13 mouse cellular contexts compared by ENCODE assay signal in genomic region chr8:84069750-84070149, GRCm38 (mm10). TPM values are rescaled to one million over a fixed set of nuclear protein-coding genes. Genes with fewer than 3 reads are reported as not detected.
A peak's percentile ranks its signal among the peaks of the same experiment; 100 is the strongest.
DNase-seq lines count a peak whose midpoint lies in the region; ATAC-seq and TF ChIP-seq lines count a peak whose summit lies in the region.
"Had no signal": no experiment of that assay in that cellular context is flagged by ENCODE, and none has a peak within 500 bp of the region (broad histone marks: within the 10 kb centered on the region; RNA-seq: fewer than 3 reads in every experiment).

No protein-coding gene starts in this region.

- no peaks in the 10 kb centered on the region for H3K9me3 ChIP-seq in heart, embryonic 10.5 days
- no peaks in the 10 kb centered on the region for H3K9me3 ChIP-seq in limb, embryonic 11.5 days (ENCODE audit: control insufficient read depth, low read length)
- H3K9me3 ChIP-seq in limb, embryonic 10.5 days (replicated peaks) = no peaks in the 10 kb centered on the region
- no peaks in the 10 kb centered on the region for H3K9me3 ChIP-seq in hindbrain, postnatal 0 days (ENCODE audit: low read length)

- H3K4me2 ChIP-seq in limb, embryonic 11.5 days (ENCODE audit: low read depth, severe bottlenecking) = 0 out of 2 replicates have a peak overlapping the region, but pooled peaks have one; percentile 10
- no peak overlapping the region for H3K4me2 ChIP-seq in hindbrain, postnatal 0 days (ENCODE audit: low read depth, low read length)

- H3K27ac ChIP-seq in heart, embryonic 10.5 days = peak overlapping the region; percentile 48; the same call in 1 of the 2 replicates
- no peak overlapping the region for H3K27ac ChIP-seq in limb, embryonic 11.5 days (replicated peaks; ENCODE audit: low read depth, low read length)
- no peak overlapping the region for H3K27ac ChIP-seq in limb, embryonic 10.5 days
- 0 out of 2 replicates have a peak overlapping the region, but pooled peaks have one; percentile 3 for H3K27ac ChIP-seq in bone marrow macrophage, adult 2 months (ENCODE audit: insufficient read depth, low read depth, low read length)
- H3K27ac ChIP-seq in hindbrain, postnatal 0 days = peak overlapping the region; percentile 65

- TF ChIP-seq POLR2A in bone marrow macrophage, adult 2 months (IDR thresholded peaks at IDR 0.05; ENCODE audit: borderline replicate concordance, low read depth, low read length) = no peak

- no peak for ATAC-seq in limb, embryonic 11.5 days (ENCODE audit: insufficient number of reproducible peaks, low FRiP score, low TSS enrichment, low read depth)
- no peak for ATAC-seq in hindbrain, postnatal 0 days
- ATAC-seq: Patski had no signal

- TF ChIP-seq CTCF in bone marrow macrophage, adult 2 months (IDR thresholded peaks at IDR 0.05; ENCODE audit: low read depth, low read length) = no peak
- no peak for TF ChIP-seq CTCF in hindbrain, postnatal 0 days (IDR thresholded peaks at IDR 0.05; ENCODE audit: low read depth)

- H3K36me3 ChIP-seq in heart, embryonic 10.5 days = peaks cover 11% of the 10 kb centered on the region
- peaks cover 3% of the 10 kb centered on the region; the same call in 1 of the 2 replicates for H3K36me3 ChIP-seq in limb, embryonic 11.5 days (ENCODE audit: control insufficient read depth, insufficient read depth, low read length)
- H3K36me3 ChIP-seq in limb, embryonic 10.5 days = peaks cover 11% of the 10 kb centered on the region
- H3K36me3 ChIP-seq in hindbrain, postnatal 0 days (ENCODE audit: insufficient read depth, low read length) = 0 out of 2 replicates have a peak, but pooled peaks cover 7% of the 10 kb centered on the region

- WGBS in heart, embryonic 10.5 days = 81% methylated on average over 2 of the region's 2 CpGs
- WGBS in limb, embryonic 11.5 days = 89% methylated on average over 2 of the region's 2 CpGs
- WGBS in limb, embryonic 10.5 days = 85% methylated on average over 2 of the region's 2 CpGs
- WGBS in hindbrain, postnatal 0 days = 43% methylated on average over 2 of the region's 2 CpGs

- no peak overlapping the region for H3K4me3 ChIP-seq in heart, embryonic 10.5 days
- no peak overlapping the region for H3K4me3 ChIP-seq in limb, embryonic 11.5 days (ENCODE audit: low read depth, low read length)
- H3K4me3 ChIP-seq in limb, embryonic 10.5 days = no peak overlapping the region
- no peak overlapping the region for H3K4me3 ChIP-seq in bone marrow macrophage, adult 2 months (ENCODE audit: insufficient read depth, low read length)
- no peak overlapping the region for H3K4me3 ChIP-seq in hindbrain, postnatal 0 days (ENCODE audit: low read length)

- H3K4me1 ChIP-seq in heart, embryonic 10.5 days = peaks cover 56% of the 10 kb centered on the region
- peaks cover 6% of the 10 kb centered on the region for H3K4me1 ChIP-seq in limb, embryonic 11.5 days (ENCODE audit: control insufficient read depth, insufficient read depth, low read length)
- peaks cover 56% of the 10 kb centered on the region for H3K4me1 ChIP-seq in limb, embryonic 10.5 days
- H3K4me1 ChIP-seq in bone marrow macrophage, adult 2 months (ENCODE audit: control insufficient read depth, insufficient read depth, low read length) = peaks cover 57% of the 10 kb centered on the region
- peaks cover 33% of the 10 kb centered on the region for H3K4me1 ChIP-seq in hindbrain, postnatal 0 days (ENCODE audit: insufficient read depth, low read length)

- H3K27me3 ChIP-seq in heart, embryonic 10.5 days (ENCODE audit: insufficient read depth, poor library complexity, severe bottlenecking) = no peaks in the 10 kb centered on the region
- no peaks in the 10 kb centered on the region for H3K27me3 ChIP-seq in limb, embryonic 11.5 days (ENCODE audit: control insufficient read depth, insufficient read depth, low read length)
- no peaks in the 10 kb centered on the region for H3K27me3 ChIP-seq in limb, embryonic 10.5 days (ENCODE audit: low read depth, poor library complexity, severe bottlenecking)
- H3K27me3 ChIP-seq in hindbrain, postnatal 0 days (ENCODE audit: insufficient read depth, low read length) = no peaks in the 10 kb centered on the region
- H3K27me3 ChIP-seq: Patski had no signal

- no peak overlapping the region for H3K9ac ChIP-seq in limb, embryonic 11.5 days (ENCODE audit: low read length)
- H3K9ac ChIP-seq in hindbrain, postnatal 0 days (replicated peaks; ENCODE audit: low read length) = no peak overlapping the region

- DNase-seq in heart, embryonic 10.5 days (ENCODE audit: low spot score) = no peak
- DNase-seq in heart, postnatal 4 days = no peak
- DNase-seq in limb, embryonic 11.5 days (ENCODE audit: low spot score) = no peak
- DNase-seq in limb, embryonic 10.5 days (ENCODE audit: low spot score) = no peak
- DNase-seq in hindbrain, postnatal 0 days (ENCODE audit: low spot score) = peak; percentile 43
- DNase-seq in spleen, postnatal 14 days (ENCODE audit: low spot score in 2 of 2) = no peak
- DNase-seq: adrenal gland, adult 8-10 months; liver; right cerebral cortex, postnatal 4 days had no signal

RNA-seq across cellular contexts. Expression of gene Rfx1, which starts 3.1 kb away (rescaled TPM):
- polyA plus RNA-seq in heart, embryonic 10.5 days (2016; fragmentation: Nextera tagmentation; extraction: Ambion mirVana) = 6.5 and 7.3 TPM in 2 replicates
- 10 to 100 TPM; 12.5 to 13.5 TPM for total RNA-seq in heart, postnatal 4 days (2021)
- 11.9 and 12.9 TPM in 2 replicates for polyA plus RNA-seq in limb, embryonic 11.5 days (2014; fragmentation: Nextera tagmentation; extraction: Ambion mirVana)
- polyA plus RNA-seq in limb, embryonic 10.5 days (2016; fragmentation: Nextera tagmentation; extraction: Ambion mirVana) = 9.5 and 11.3 TPM in 2 replicates
- 17.2 TPM in 2 replicates for polyA plus RNA-seq in bone marrow macrophage, adult 2 months (2012; ENCODE audit: insufficient read depth, insufficient read length, missing spikeins)
- total RNA-seq in hindbrain, postnatal 0 days (2014; rRNA removed) = 29.0 and 30.0 TPM in 2 replicates
- 6.0 and 6.2 TPM in 2 replicates for polyA plus RNA-seq in hindbrain, postnatal 0 days (2015; fragmentation: Nextera tagmentation; extraction: Ambion mirVana)

RNA-seq across cellular contexts. Expression of gene Gm10643, which starts 4.8 kb away (rescaled TPM):
- 1.0 and 1.4 TPM in 2 replicates for polyA plus RNA-seq in heart, embryonic 10.5 days (2016; fragmentation: Nextera tagmentation; extraction: Ambion mirVana)
- 1 to 10 TPM; 3.7 to 4.5 TPM for total RNA-seq in heart, postnatal 4 days (2021)
- 1.2 and 1.3 TPM in 2 replicates for polyA plus RNA-seq in limb, embryonic 11.5 days (2014; fragmentation: Nextera tagmentation; extraction: Ambion mirVana)
- 0.88 and 1.0 TPM in 2 replicates for polyA plus RNA-seq in limb, embryonic 10.5 days (2016; fragmentation: Nextera tagmentation; extraction: Ambion mirVana)
- polyA plus RNA-seq in bone marrow macrophage, adult 2 months (2012; ENCODE audit: insufficient read depth, insufficient read length, missing spikeins) = 0.58 and 1.0 TPM in 2 replicates
- total RNA-seq in hindbrain, postnatal 0 days (2014; rRNA removed) = 0.25 and 3.0 TPM in 2 replicates
- polyA plus RNA-seq in hindbrain, postnatal 0 days (2015; fragmentation: Nextera tagmentation; extraction: Ambion mirVana) = 1.6 and 2.4 TPM in 2 replicates

RNA-seq across cellular contexts. Expression of gene Rln3, which starts 24.9 kb away (rescaled TPM):
- 0.67 TPM in 1 of 2 replicates, not detected in the other for polyA plus RNA-seq in heart, embryonic 10.5 days (2016; fragmentation: Nextera tagmentation; extraction: Ambion mirVana)
- total RNA-seq in heart, postnatal 4 days (2021) = not detected
- polyA plus RNA-seq in limb, embryonic 11.5 days (2014; fragmentation: Nextera tagmentation; extraction: Ambion mirVana) = not detected in 2 replicates
- polyA plus RNA-seq in limb, embryonic 10.5 days (2016; fragmentation: Nextera tagmentation; extraction: Ambion mirVana) = not detected in 2 replicates
- not detected in 2 replicates for polyA plus RNA-seq in bone marrow macrophage, adult 2 months (2012; ENCODE audit: insufficient read depth, insufficient read length, missing spikeins)
- total RNA-seq in hindbrain, postnatal 0 days (2014; rRNA removed) = 9.0 and 18.8 TPM in 2 replicates
- 6.1 and 6.6 TPM in 2 replicates for polyA plus RNA-seq in hindbrain, postnatal 0 days (2015; fragmentation: Nextera tagmentation; extraction: Ambion mirVana)
- total RNA-seq: adrenal gland, adult 8-10 months; layer of hippocampus, postnatal 25 days had no signal
- polyA plus RNA-seq: gonadal fat pad, adult 2 months; Patski had no signal

RNA-seq across cellular contexts. Expression of gene Il27ra, which starts 27.4 kb away (rescaled TPM):
- 1.4 and 2.6 TPM in 2 replicates for polyA plus RNA-seq in heart, embryonic 10.5 days (2016; fragmentation: Nextera tagmentation; extraction: Ambion mirVana)
- 1 to 10 TPM; 4.0 to 4.2 TPM for total RNA-seq in heart, postnatal 4 days (2021)
- polyA plus RNA-seq in limb, embryonic 11.5 days (2014; fragmentation: Nextera tagmentation; extraction: Ambion mirVana) = 0.20 and 0.27 TPM in 2 replicates
- polyA plus RNA-seq in limb, embryonic 10.5 days (2016; fragmentation: Nextera tagmentation; extraction: Ambion mirVana) = 0.40 and 0.58 TPM in 2 replicates
- 0.68 and 1.7 TPM in 2 replicates for polyA plus RNA-seq in bone marrow macrophage, adult 2 months (2012; ENCODE audit: insufficient read depth, insufficient read length, missing spikeins)
- 0.29 and 0.47 TPM in 2 replicates for total RNA-seq in hindbrain, postnatal 0 days (2014; rRNA removed)
- polyA plus RNA-seq in hindbrain, postnatal 0 days (2015; fragmentation: Nextera tagmentation; extraction: Ambion mirVana) = 0.29 and 0.62 TPM in 2 replicates

RNA-seq across cellular contexts. Expression of gene Dcaf15, which starts 34.8 kb away (rescaled TPM):
- 10.4 and 14.2 TPM in 2 replicates for polyA plus RNA-seq in heart, embryonic 10.5 days (2016; fragmentation: Nextera tagmentation; extraction: Ambion mirVana)
- 10 to 100 TPM; 19.7 to 20.5 TPM for total RNA-seq in heart, postnatal 4 days (2021)
- 13.4 and 15.2 TPM in 2 replicates for polyA plus RNA-seq in limb, embryonic 11.5 days (2014; fragmentation: Nextera tagmentation; extraction: Ambion mirVana)
- polyA plus RNA-seq in limb, embryonic 10.5 days (2016; fragmentation: Nextera tagmentation; extraction: Ambion mirVana) = 20.2 and 20.8 TPM in 2 replicates
- 17.2 and 23.7 TPM in 2 replicates for polyA plus RNA-seq in bone marrow macrophage, adult 2 months (2012; ENCODE audit: insufficient read depth, insufficient read length, missing spikeins)
- 77.0 and 77.6 TPM in 2 replicates for total RNA-seq in hindbrain, postnatal 0 days (2014; rRNA removed)
- polyA plus RNA-seq in hindbrain, postnatal 0 days (2015; fragmentation: Nextera tagmentation; extraction: Ambion mirVana) = 18.4 and 18.5 TPM in 2 replicates

Comparison
In these comparisons a context has a peak if more than half of its experiments do, and no peak if none do; other contexts are left out.
1. H3K27ac ChIP-seq: peak in heart, embryonic 10.5 days (single experiment), bone marrow macrophage, adult 2 months (single experiment) and hindbrain, postnatal 0 days (single experiment); none in limb, embryonic 11.5 days (single experiment) and limb, embryonic 10.5 days (single experiment).